Comparison of ENCODE assay signal across 8 mouse cellular contexts in genomic region chr13:60225736-60226135, GRCm38 (mm10). TPM values are rescaled to one million over a fixed set of nuclear protein-coding genes. Genes with fewer than 3 reads are reported as not detected.
DNase-seq lines count a peak whose midpoint lies in the region; ATAC-seq lines count a peak whose summit lies in the region.

No protein-coding gene starts in this region.

- H3K27me3 ChIP-seq in forebrain, embryonic 12.5 days = no peaks in the 10 kb centered on the region
- no peaks in the 10 kb centered on the region for H3K27me3 ChIP-seq in forebrain, embryonic 13.5 days
- H3K27me3 ChIP-seq in heart, embryonic 10.5 days (ENCODE audit: insufficient read depth, poor library complexity, severe bottlenecking) = no peaks in the 10 kb centered on the region

- H3K36me3 ChIP-seq in forebrain, embryonic 12.5 days (replicated peaks) = no peaks in the 10 kb centered on the region
- no peaks in the 10 kb centered on the region for H3K36me3 ChIP-seq in forebrain, embryonic 13.5 days (ENCODE audit: poor library complexity, severe bottlenecking)
- H3K36me3 ChIP-seq in heart, embryonic 10.5 days = no peaks in the 10 kb centered on the region

- ATAC-seq in forebrain, embryonic 12.5 days (ENCODE audit: low FRiP score) = no peak
- no peak for ATAC-seq in forebrain, embryonic 13.5 days
- ATAC-seq in megakaryocyte progenitor cell, adult 5-6 weeks (replicated peaks; ENCODE audit: poor library complexity) = no peak

- no peaks in the 10 kb centered on the region for H3K9me3 ChIP-seq in forebrain, embryonic 12.5 days
- 0 out of 2 replicates have a peak, but pooled peaks cover 4% of the 10 kb centered on the region for H3K9me3 ChIP-seq in forebrain, embryonic 13.5 days (replicated peaks)
- no peaks in the 10 kb centered on the region for H3K9me3 ChIP-seq in heart, embryonic 10.5 days

- DNase-seq in 3T3-L1 (ENCODE audit: low read depth, low spot score) = peak; percentile 67
- DNase-seq in heart, embryonic 10.5 days (ENCODE audit: low spot score) = no peak
- peak; percentile 14 for DNase-seq in kidney, postnatal 36 days
- DNase-seq in Muller cell, postnatal 12 days (ENCODE audit: inconsistent ontology term) = no peak
- DNase-seq in layer of hippocampus, adult 9-11 months = no peak

- no peak overlapping the region for H3K9ac ChIP-seq in forebrain, embryonic 12.5 days
- no peak overlapping the region for H3K9ac ChIP-seq in forebrain, embryonic 13.5 days

- no peaks in the 10 kb centered on the region; the same call in 1 of the 2 replicates for H3K4me1 ChIP-seq in forebrain, embryonic 12.5 days
- H3K4me1 ChIP-seq in forebrain, embryonic 13.5 days = 0 out of 2 replicates have a peak, but pooled peaks cover 6% of the 10 kb centered on the region
- peaks cover 33% of the 10 kb centered on the region for H3K4me1 ChIP-seq in heart, embryonic 10.5 days

- no peak overlapping the region for H3K4me3 ChIP-seq in forebrain, embryonic 12.5 days (replicated peaks)
- no peak overlapping the region for H3K4me3 ChIP-seq in forebrain, embryonic 13.5 days
- H3K4me3 ChIP-seq in heart, embryonic 10.5 days = peak overlapping the region; percentile 9; the same call in 1 of the 2 replicates

- H3K4me2 ChIP-seq in forebrain, embryonic 12.5 days = no peak overlapping the region
- H3K4me2 ChIP-seq in forebrain, embryonic 13.5 days = no peak overlapping the region

- 0 out of 2 replicates have a peak overlapping the region, but pooled peaks have one; percentile 33 for H3K27ac ChIP-seq in forebrain, embryonic 12.5 days
- no peak overlapping the region for H3K27ac ChIP-seq in forebrain, embryonic 13.5 days
- H3K27ac ChIP-seq in heart, embryonic 10.5 days = peak overlapping the region; percentile 74

- 90% methylated on average over 1 of the region's 1 CpGs for WGBS in forebrain, embryonic 12.5 days
- 92% methylated on average over 1 of the region's 1 CpGs for WGBS in forebrain, embryonic 13.5 days
- WGBS in heart, embryonic 10.5 days = 50% methylated on average over 1 of the region's 1 CpGs

RNA-seq across cellular contexts. Expression of gene Gas1, which starts 48.6 kb away (rescaled TPM):
- 140 and 153 TPM in 2 replicates for polyA plus RNA-seq in forebrain, embryonic 12.5 days (2016; fragmentation: Nextera tagmentation; extraction: Ambion mirVana)
- 47.8 and 51.6 TPM in 2 replicates for polyA plus RNA-seq in forebrain, embryonic 13.5 days (2015; fragmentation: Nextera tagmentation; extraction: Ambion mirVana)
- 27.4 and 71.7 TPM in 2 replicates for polyA plus RNA-seq in heart, embryonic 10.5 days (2016; fragmentation: Nextera tagmentation; extraction: Ambion mirVana)
- total RNA-seq in megakaryocyte progenitor cell, adult 5-6 weeks (2015) = not detected in 2 replicates
- not detected in 2 replicates for total RNA-seq in megakaryocyte progenitor cell, adult 5-6 weeks (2017)

Comparison
In these comparisons a context has a peak if more than half of its experiments do, and no peak if none do; other contexts are left out.
1. DNase-seq: peak in 3T3-L1 (single experiment) and kidney, postnatal 36 days (2 of 2); none in heart, embryonic 10.5 days (single experiment), Muller cell, postnatal 12 days (single experiment) and layer of hippocampus, adult 9-11 months (single experiment).